Mouse (Mus musculus) brain, embryonic 14.5 days (tissue): ENCODE measurements around the gene 5830473C10Rik.

ENCODE experiments used
- CTCF ChIP-seq: fragments of 200-500 bp; IDR thresholded peaks from 2 replicates; pipeline ENCODE4 v1.5.1; 2012; ENCODE audit warnings: inconsistent platforms, mild to moderate bottlenecking, moderate library complexity, borderline replicate concordance; ENCODE audit not compliant: insufficient read depth, insufficient read length; ENCODE audit errors: extremely low read depth
- POLR2A ChIP-seq: fragments of 200-500 bp; IDR thresholded peaks from 2 replicates; pipeline ENCODE4 v1.6.1; 2012; ENCODE audit warnings: mild to moderate bottlenecking, inconsistent platforms, borderline replicate concordance; ENCODE audit not compliant: poor library complexity, insufficient read depth, insufficient read length, severe bottlenecking; ENCODE audit errors: extremely low read depth

- no peak for TF ChIP-seq CTCF
- TF ChIP-seq POLR2A, result no peak
Measured at GRCm38 (mm10) chr5:90571216-90571615, 10.3 kb downstream of the 5830473C10Rik start.
